Mouse (Mus musculus): ENCODE data around the gene Igf2bp3. TPM values are rescaled to one million over a fixed set of nuclear protein-coding genes. Genes with fewer than 3 reads are reported as not detected.

Gene Igf2bp3
- polyA plus RNA-seq, 3 experiments from 2014 or later, result 4.6 to 5.2 (median 5.1) TPM

- ATAC-seq, result no peak
Measured at GRCm38 (mm10) chr6:49173674-49174073, 41.1 kb downstream of the Igf2bp3 start.

- ATAC-seq, result no peak
Measured at GRCm38 (mm10) chr6:49173265-49173664, 41.5 kb downstream of the Igf2bp3 start.

- ATAC-seq, result no peak
Measured at GRCm38 (mm10) chr6:49171216-49171615, 43.5 kb downstream of the Igf2bp3 start.

GRCm38 (mm10) chr6:49168648-49169047, 46.1 kb downstream of the Igf2bp3 start:
- no peak for ATAC-seq

- no peak for ATAC-seq
Measured at GRCm38 (mm10) chr6:49167406-49167805, 47.4 kb downstream of the Igf2bp3 start.

- no peak for ATAC-seq
Measured at GRCm38 (mm10) chr6:49166318-49166717, 48.4 kb downstream of the Igf2bp3 start.

GRCm38 (mm10) chr6:49165855-49166254, 48.9 kb downstream of the Igf2bp3 start:
- ATAC-seq, result no peak

- no peak for ATAC-seq
Measured at GRCm38 (mm10) chr6:49165101-49165500, 49.7 kb downstream of the Igf2bp3 start.

GRCm38 (mm10) chr6:49164701-49165100, 50.1 kb downstream of the Igf2bp3 start:
- ATAC-seq, result no peak

GRCm38 (mm10) chr6:49159971-49160370, 54.8 kb downstream of the Igf2bp3 start:
- no peak for ATAC-seq

GRCm38 (mm10) chr6:49156826-49157175, 58.0 kb downstream of the Igf2bp3 start:
- ATAC-seq, result no peak

GRCm38 (mm10) chr6:49156170-49156825, 58.5 kb downstream of the Igf2bp3 start:
- no peak for ATAC-seq

- no peak for ATAC-seq
Measured at GRCm38 (mm10) chr6:49151465-49151864, 63.3 kb downstream of the Igf2bp3 start.

- no peak for ATAC-seq
Measured at GRCm38 (mm10) chr6:49150349-49151229, 64.2 kb downstream of the Igf2bp3 start.

- no peak for ATAC-seq
Measured at GRCm38 (mm10) chr6:49149202-49149930, 65.4 kb downstream of the Igf2bp3 start.

GRCm38 (mm10) chr6:49148781-49149180, 66.0 kb downstream of the Igf2bp3 start:
- ATAC-seq, result no peak

- ATAC-seq, result no peak
Measured at GRCm38 (mm10) chr6:49148368-49148767, 66.4 kb downstream of the Igf2bp3 start.

- no peak for ATAC-seq
Measured at GRCm38 (mm10) chr6:49146461-49146860, 68.3 kb downstream of the Igf2bp3 start.

GRCm38 (mm10) chr6:49142428-49142827, 72.3 kb downstream of the Igf2bp3 start:
- no peak for ATAC-seq

- no peak for ATAC-seq
Measured at GRCm38 (mm10) chr6:49141125-49141524, 73.6 kb downstream of the Igf2bp3 start.

GRCm38 (mm10) chr6:49138159-49139051, 76.4 kb downstream of the Igf2bp3 start:
- ATAC-seq, result no peak

GRCm38 (mm10) chr6:49136739-49137138, 78.0 kb downstream of the Igf2bp3 start:
- ATAC-seq, result no peak

All from inflammation-experienced regulatory T-cells, adult 6 months (primary cell).